Mouse (Mus musculus) MEL (cell line): ENCODE measurements around the gene Gm20737.
"Not testable (repeated sequence)": the region's sequence is repeated elsewhere in the genome, so short reads cannot be mapped to it uniquely, and the experiment has no call there.

Source experiments
- CTCF ChIP-seq, 3 experiments: IDR thresholded peaks in 2 of 3; conservative IDR thresholded peaks in 1 of 3; 2 replicates each; pipeline ENCODE4 v1.5.1; 2011 to 2012; ENCODE audit warnings: low read length in 3 of 3, low read depth in 2 of 3, mild to moderate bottlenecking in 2 of 3, improper control_type of control experiment in 1 of 3, inconsistent platforms in 1 of 3, mixed read lengths in 1 of 3, moderate library complexity in 1 of 3; ENCODE audit not compliant: control insufficient read depth in 1 of 3, insufficient read depth in 1 of 3, poor library complexity in 1 of 3, severe bottlenecking in 1 of 3
- EP300 ChIP-seq, 2 experiments: IDR thresholded peaks; 2 replicates each; pipeline ENCODE4 v1.6.1; 2011; ENCODE audit warnings: improper control_type of control experiment in 2 of 2, low read length in 2 of 2, low read depth in 1 of 2, mild to moderate bottlenecking in 1 of 2
- ETS1 ChIP-seq: IDR thresholded peaks from 2 replicates; pipeline ENCODE4 v1.6.1; 2012; ENCODE audit warnings: low read depth, mild to moderate bottlenecking, inconsistent platforms, low read length, improper control_type of control experiment, moderate library complexity
- GABPA ChIP-seq: IDR thresholded peaks from 2 replicates; pipeline ENCODE4 v1.6.1; 2012; ENCODE audit warnings: low read depth, mild to moderate bottlenecking, inconsistent platforms, low read length, improper control_type of control experiment, moderate library complexity
- KAT2A ChIP-seq: conservative IDR thresholded peaks from 2 replicates; pipeline ENCODE4 v1.6.1; 2012; ENCODE audit warnings: low read depth, low read length, improper control_type of control experiment, inconsistent platforms
- MAFK ChIP-seq: IDR thresholded peaks from 2 replicates; pipeline ENCODE4 v1.6.1; 2011; ENCODE audit warnings: low read depth, mild to moderate bottlenecking, low read length, improper control_type of control experiment, borderline replicate concordance
- MEF2A ChIP-seq: IDR thresholded peaks from 2 replicates; pipeline ENCODE4 v1.6.1; 2014; ENCODE audit warnings: low read depth, mild to moderate bottlenecking, inconsistent platforms, low read length, improper control_type of control experiment; ENCODE audit not compliant: poor library complexity, insufficient replicate concordance, severe bottlenecking; ENCODE audit errors: extremely low read depth
- NELFE ChIP-seq: IDR thresholded peaks from 2 replicates; pipeline ENCODE4 v1.6.1; 2011; ENCODE audit warnings: low read depth, low read length, improper control_type of control experiment
- POLR2A ChIP-seq, 2 experiments: IDR thresholded peaks; 2 replicates each; pipeline ENCODE4 v1.6.1; 2011 to 2012; ENCODE audit warnings: low read length in 2 of 2, mild to moderate bottlenecking in 2 of 2, control low read depth in 1 of 2, improper control_type of control experiment in 1 of 2, low read depth in 1 of 2, moderate library complexity in 1 of 2; ENCODE audit not compliant: control insufficient read depth in 1 of 2, insufficient read depth in 1 of 2, poor library complexity in 1 of 2
- RAD21 ChIP-seq: IDR thresholded peaks from 2 replicates; pipeline ENCODE4 v1.6.1; 2011; ENCODE audit warnings: mild to moderate bottlenecking, low read depth, low read length, improper control_type of control experiment
- ZC3H11A ChIP-seq: IDR thresholded peaks from 2 replicates; pipeline ENCODE4 v1.6.1; 2012; ENCODE audit warnings: low read depth, mild to moderate bottlenecking, inconsistent platforms, low read length, improper control_type of control experiment

DNA sequence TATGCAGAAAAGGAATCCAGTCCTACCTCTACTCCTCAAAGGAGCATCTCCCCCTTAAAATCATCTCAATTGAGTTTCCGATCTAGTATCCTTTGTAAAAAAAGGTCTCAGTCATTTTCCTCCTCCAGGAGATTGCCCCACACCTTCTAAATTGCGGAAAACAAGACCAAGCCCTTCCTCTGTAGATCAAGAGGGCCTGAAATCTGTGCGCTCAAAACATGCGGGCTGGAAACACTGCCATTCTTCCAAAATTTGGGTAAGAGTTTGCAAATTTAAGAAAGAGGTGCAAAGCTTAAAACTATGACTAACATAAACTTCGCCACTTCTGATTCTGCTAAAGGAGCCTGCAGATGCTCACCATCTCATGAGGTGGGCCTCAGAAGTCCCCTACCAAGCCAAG lies 17.3 kb upstream of the Gm20737 start, which contains the start of gene Gm21775:
- not testable (repeated sequence) for TF ChIP-seq POLR2A (IDR thresholded peaks at IDR 0.05; ENCODE audit: control insufficient read depth in 1 of 2, insufficient read depth in 1 of 2, low read depth in 1 of 2, low read length in 2 of 2, poor library complexity in 1 of 2); GABPA; EP300 (IDR thresholded peaks at IDR 0.05; ENCODE audit: low read depth in 1 of 2, low read length in 2 of 2); KAT2A; CTCF (IDR thresholded peaks at IDR 0.05 in 2 of 3, conservative IDR thresholded peaks at IDR 0.05 in 1 of 3; ENCODE audit: control insufficient read depth in 1 of 3, insufficient read depth in 1 of 3, low read depth in 2 of 3, low read length in 3 of 3, poor library complexity in 1 of 3, severe bottlenecking in 1 of 3); ZC3H11A; RAD21; MAFK; MEF2A; ETS1; NELFE
